9 mouse cellular contexts compared by ENCODE assay signal in genomic region chr9:101445764-101446163, GRCm38 (mm10).
DNase-seq lines count a peak whose midpoint lies in the region; ATAC-seq and TF ChIP-seq lines count a peak whose summit lies in the region.
"Had no signal": no experiment of that assay in that cellular context is flagged by ENCODE, and none has a peak within 500 bp of the region (broad histone marks: within the 10 kb centered on the region; RNA-seq: fewer than 3 reads in every experiment).

No protein-coding gene starts in this region.

- no peak; the same call in 1 of the 2 replicates for ATAC-seq in kidney, postnatal 0 days (replicated peaks; ENCODE audit: low FRiP score, low read depth)
- ATAC-seq in lung, embryonic 16.5 days (ENCODE audit: low read depth), result peak; percentile 82
- no peak for ATAC-seq in CD4-positive, CD25-positive, alpha-beta regulatory T cell, adult 4 months

- no peaks in the 10 kb centered on the region for H3K4me1 ChIP-seq in kidney, postnatal 0 days (replicated peaks; ENCODE audit: insufficient read depth, low read length)
- H3K4me1 ChIP-seq in lung, embryonic 16.5 days (replicated peaks; ENCODE audit: control insufficient read depth, insufficient read depth, low read length), result no peaks in the 10 kb centered on the region; the same call in 1 of the 2 replicates
- H3K4me1 ChIP-seq: midbrain, embryonic 12.5 days had no signal

- no peak overlapping the region for H3K4me2 ChIP-seq in kidney, postnatal 0 days (ENCODE audit: low read length)
- H3K4me2 ChIP-seq in lung, embryonic 16.5 days (ENCODE audit: low read depth, low read length), result no peak overlapping the region
- H3K4me2 ChIP-seq: midbrain, embryonic 12.5 days had no signal

- H3K9ac ChIP-seq in kidney, postnatal 0 days (ENCODE audit: low read depth, low read length), result no peak overlapping the region
- no peak overlapping the region for H3K9ac ChIP-seq in lung, embryonic 16.5 days (ENCODE audit: low read length)
- H3K9ac ChIP-seq: midbrain, embryonic 12.5 days had no signal

- H3K9me3 ChIP-seq in kidney, postnatal 0 days (replicated peaks; ENCODE audit: low read length), result no peaks in the 10 kb centered on the region
- H3K9me3 ChIP-seq in lung, embryonic 16.5 days (ENCODE audit: control insufficient read depth, low read length), result no peaks in the 10 kb centered on the region
- H3K9me3 ChIP-seq: midbrain, embryonic 12.5 days had no signal

- DNase-seq in kidney, postnatal 0 days (ENCODE audit: low spot score), result peak; percentile 14
- no peak for DNase-seq in kidney, adult 11 months
- peak; percentile 54 for DNase-seq in cerebellum, adult 9-11 months
- peak; percentile 55 to 65 for DNase-seq in heart, postnatal 10 days
- DNase-seq in thymus, postnatal 10 days (ENCODE audit: low spot score in 2 of 2), result no peak
- DNase-seq in liver, result no peak

- no peak overlapping the region for H3K4me3 ChIP-seq in kidney, postnatal 0 days (replicated peaks; ENCODE audit: low read depth, low read length)
- no peak overlapping the region for H3K4me3 ChIP-seq in lung, embryonic 16.5 days (ENCODE audit: low read length)
- H3K4me3 ChIP-seq: midbrain, embryonic 12.5 days had no signal

- no peak overlapping the region for H3K27ac ChIP-seq in kidney, postnatal 0 days
- no peak overlapping the region for H3K27ac ChIP-seq in lung, embryonic 16.5 days (ENCODE audit: low read length)
- H3K27ac ChIP-seq: midbrain, embryonic 12.5 days had no signal

- WGBS in kidney, postnatal 0 days, result 83% methylated on average over 5 of the region's 5 CpGs
- 60% methylated on average over 5 of the region's 5 CpGs for WGBS in lung, embryonic 16.5 days

- no peaks in the 10 kb centered on the region for H3K36me3 ChIP-seq in kidney, postnatal 0 days (ENCODE audit: insufficient read depth, low read length)
- no peaks in the 10 kb centered on the region for H3K36me3 ChIP-seq in lung, embryonic 16.5 days (ENCODE audit: control insufficient read depth, insufficient read depth, low read length)
- H3K36me3 ChIP-seq: midbrain, embryonic 12.5 days had no signal

- no peaks in the 10 kb centered on the region for H3K27me3 ChIP-seq in kidney, postnatal 0 days (ENCODE audit: insufficient read depth, low read length)
- no peaks in the 10 kb centered on the region for H3K27me3 ChIP-seq in lung, embryonic 16.5 days (ENCODE audit: control insufficient read depth, insufficient read depth, low read depth, low read length)
- H3K27me3 ChIP-seq: midbrain, embryonic 12.5 days had no signal

- no peak for TF ChIP-seq CTCF in kidney, postnatal 0 days (IDR thresholded peaks at IDR 0.05; ENCODE audit: low read depth)

- intact Hi-C loops in heart, postnatal 10 days (cut with DNase I), result loop anchor here (5.0 kb wide), 1 partner anchor 147 kb away; no protein-coding TSS in a partner anchor

Comparison
In these comparisons a context has a peak if more than half of its experiments do, and no peak if none do; other contexts are left out.
1. DNase-seq: peak in kidney, postnatal 0 days (single experiment), cerebellum, adult 9-11 months (single experiment) and heart, postnatal 10 days (2 of 2); none in kidney, adult 11 months (single experiment), thymus, postnatal 10 days (0 of 2) and liver (single experiment).